Mouse (Mus musculus) liver, adult 2 months (tissue): ENCODE results near the gene Arpc2.

Experiments
- CTCF ChIP-seq: fragments of 200-500 bp; IDR thresholded peaks from 2 replicates; pipeline ENCODE4 v1.5.1; 2011; ENCODE audit warnings: low read depth, low read length, control low read depth
- POLR2A ChIP-seq: fragments of 200-500 bp; IDR thresholded peaks from 2 replicates; pipeline ENCODE4 v1.6.1; 2011; ENCODE audit warnings: low read length, control low read depth; ENCODE audit not compliant: insufficient read depth; ENCODE audit errors: extremely low read depth

- no peak for TF ChIP-seq CTCF
- TF ChIP-seq POLR2A = no peak
Measured at GRCm38 (mm10) chr1:74203457-74203856, 32.4 kb upstream of the Arpc2 start.
